Mouse (Mus musculus) heart, embryonic 11.5 days (tissue): ENCODE measurements around the gene Vamp3. TPM values are rescaled to one million over a fixed set of nuclear protein-coding genes. Genes with fewer than 3 reads are reported as not detected.

Experiments
- ATAC-seq: fragments of 200-750 bp; cut with Nextera tagmentation; replicated peaks from 2 replicates; pipeline ENCODE4 v1.8.0; 2017; ENCODE audit warnings: moderate library complexity; ENCODE audit not compliant: insufficient number of reproducible peaks, low FRiP score, low TSS enrichment
- H3K27ac ChIP-seq: fragments of 300-500 bp; sonication (generic); 2 replicates; pipeline ENCODE4 v1.5.1; 2014; ENCODE audit warnings: mild to moderate bottlenecking, low read depth, low read length
- H3K27me3 ChIP-seq: fragments of 300-500 bp; sonication (generic); 2 replicates; pipeline ENCODE4 v1.6.1; 2014; ENCODE audit warnings: mild to moderate bottlenecking, low read length, mixed read lengths; ENCODE audit not compliant: control insufficient read depth, insufficient read depth
- H3K36me3 ChIP-seq: fragments of 300-500 bp; sonication (generic); 2 replicates; pipeline ENCODE4 v1.6.1; 2014; ENCODE audit warnings: mild to moderate bottlenecking, low read length, moderate library complexity, mixed read lengths; ENCODE audit not compliant: control insufficient read depth, insufficient read depth
- H3K4me1 ChIP-seq: fragments of 300-500 bp; sonication (generic); 2 replicates; pipeline ENCODE4 v1.6.1; 2014; ENCODE audit warnings: low read length; ENCODE audit not compliant: control insufficient read depth, insufficient read depth
- H3K4me2 ChIP-seq: fragments of 300-500 bp; sonication (generic); 2 replicates; pipeline ENCODE4 v1.6.1; 2014; ENCODE audit warnings: mild to moderate bottlenecking, moderate library complexity
- H3K4me3 ChIP-seq: fragments of 300-500 bp; sonication (generic); 2 replicates; pipeline ENCODE4 v1.5.1; 2014; ENCODE audit warnings: low read depth, low read length
- H3K9ac ChIP-seq: fragments of 300-500 bp; sonication (generic); 2 replicates; pipeline ENCODE4 v1.6.1; 2014; ENCODE audit warnings: mild to moderate bottlenecking, low read depth, low read length, moderate library complexity
- H3K9me3 ChIP-seq: fragments of 300-500 bp; sonication (generic); replicated peaks from 2 replicates; pipeline ENCODE4 v1.6.1; 2016; ENCODE audit warnings: low read length; ENCODE audit not compliant: control insufficient read depth
- WGBS: fragments of 180-500 bp; shearing (Covaris S2); extraction: QIAGEN DNeasy Blood & Tissue Kit; methylation state at CpG from one replicate; pipeline ENCODE4 v1.1.7; 2014; ENCODE audit not compliant: insufficient replicate concordance; 5-methylcytosine and 5-hydroxymethylcytosine counted together
- polyA plus RNA-seq: library from polyadenylated mRNA; unstranded; fragments of >200 nt; fragmentation: Nextera tagmentation; extraction: Ambion mirVana; gene quantifications from 2 replicates; pipeline ENCODE4 v1.2.1, GENCODE M21; 2014

The Vamp3 gene
- polyA plus RNA-seq, 1 experiment from 2014 or later = 102 TPM

- Histone ChIP-seq H3K27ac (peak within 1 kb of the TSS; percentile 2), H3K4me1 (peaks cover 27% of the 10 kb centered on the region), H3K4me2 (no peak within 1 kb of the TSS), H3K36me3 (peaks cover 10% of the 10 kb centered on the region; the same call in 1 of the 2 replicates), H3K27me3 (no peaks in the 10 kb centered on the region), H3K9ac (no peak within 1 kb of the TSS), H3K9me3 (no peaks in the 10 kb centered on the region), H3K4me3 (no peak within 1 kb of the TSS)
- WGBS = 78% methylated on average over 7 of the region's 7 CpGs
- ATAC-seq = no peak
These were observed 31.5 kb upstream of the Vamp3 start, which contains the start of gene Gm13090 for GRCm38 (mm10) chr4:151089270-151089669. Gene Gm13090 (plus strand): TSS chr4:151089570.

- ATAC-seq = no peak
- no peak overlapping the region for H3K4me2 ChIP-seq
- WGBS = 84% methylated on average over 14 of the region's 14 CpGs
- peaks cover 29% of the 10 kb centered on the region for H3K4me1 ChIP-seq
- H3K9ac ChIP-seq = no peak overlapping the region
- H3K9me3 ChIP-seq = no peaks in the 10 kb centered on the region
- H3K27ac ChIP-seq = no peak overlapping the region; the same call in 1 of the 2 replicates
- peaks cover 10% of the 10 kb centered on the region; the same call in 1 of the 2 replicates for H3K36me3 ChIP-seq
- H3K27me3 ChIP-seq = no peaks in the 10 kb centered on the region
- H3K4me3 ChIP-seq = no peak overlapping the region
These were observed 31.1 kb upstream of the Vamp3 start for GRCm38 (mm10) chr4:151088819-151089218.

GRCm38 (mm10) chr4:151087358-151087757, 29.6 kb upstream of the Vamp3 start:
- peaks cover 35% of the 10 kb centered on the region for H3K4me1 ChIP-seq
- 75% methylated on average over 1 of the region's 1 CpGs for WGBS

GRCm38 (mm10) chr4:151083027-151083426, 25.3 kb upstream of the Vamp3 start:
- Histone ChIP-seq H3K27me3 (no peaks in the 10 kb centered on the region), H3K4me1 (peaks cover 17% of the 10 kb centered on the region), H3K9ac (no peak overlapping the region), H3K36me3 (peaks cover 15% of the 10 kb centered on the region; the same call in 1 of the 2 replicates), H3K4me2 (no peak overlapping the region), H3K4me3 (no peak overlapping the region), H3K9me3 (no peaks in the 10 kb centered on the region), H3K27ac (peak overlapping the region; percentile 50)
- 45% methylated on average over 5 of the region's 5 CpGs for WGBS
- ATAC-seq = no peak

More at GRCm38 (mm10) chr4:151087358-151087757, 29.6 kb upstream of the Vamp3 start:
- Histone ChIP-seq H3K27ac (no peak overlapping the region), H3K27me3 (no peaks in the 10 kb centered on the region), H3K9me3 (no peaks in the 10 kb centered on the region), H3K4me2 (no peak overlapping the region), H3K4me3 (no peak overlapping the region), H3K36me3 (peaks cover 10% of the 10 kb centered on the region; the same call in 1 of the 2 replicates), H3K9ac (no peak overlapping the region)
- ATAC-seq = no peak

- Histone ChIP-seq H3K4me1 (peaks cover 17% of the 10 kb centered on the region), H3K27me3 (no peaks in the 10 kb centered on the region), H3K27ac (no peak overlapping the region), H3K9me3 (no peaks in the 10 kb centered on the region), H3K4me2 (no peak overlapping the region), H3K4me3 (no peak overlapping the region), H3K9ac (no peak overlapping the region), H3K36me3 (peaks cover 14% of the 10 kb centered on the region)
- 86% methylated on average over 13 of the region's 13 CpGs for WGBS
- no peak for ATAC-seq
These were observed 24.2 kb upstream of the Vamp3 start for GRCm38 (mm10) chr4:151081977-151082376.

- no peak for ATAC-seq
- Histone ChIP-seq H3K4me2 (no peak overlapping the region), H3K4me1 (peaks cover 17% of the 10 kb centered on the region), H3K9ac (no peak overlapping the region), H3K36me3 (peaks cover 15% of the 10 kb centered on the region), H3K27ac (no peak overlapping the region), H3K9me3 (no peaks in the 10 kb centered on the region), H3K4me3 (no peak overlapping the region), H3K27me3 (no peaks in the 10 kb centered on the region)
- WGBS = 74% methylated on average over 2 of the region's 2 CpGs
These were observed 23.6 kb upstream of the Vamp3 start for GRCm38 (mm10) chr4:151081355-151081754.

GRCm38 (mm10) chr4:151074817-151075216, 17.1 kb upstream of the Vamp3 start:
- WGBS = 92% methylated on average over 15 of the region's 15 CpGs
- Histone ChIP-seq H3K9ac (no peak overlapping the region), H3K9me3 (no peaks in the 10 kb centered on the region), H3K4me3 (no peak overlapping the region), H3K27me3 (no peaks in the 10 kb centered on the region), H3K4me2 (no peak overlapping the region), H3K27ac (no peak overlapping the region), H3K36me3 (peaks cover 16% of the 10 kb centered on the region), H3K4me1 (no peaks in the 10 kb centered on the region)
- no peak for ATAC-seq

GRCm38 (mm10) chr4:151073108-151073744, 15.5 kb upstream of the Vamp3 start:
- H3K9me3 ChIP-seq = no peaks in the 10 kb centered on the region
- no peaks in the 10 kb centered on the region for H3K27me3 ChIP-seq
- no peak overlapping the region for H3K9ac ChIP-seq
- H3K4me3 ChIP-seq = no peak overlapping the region
- ATAC-seq = no peak
- WGBS = 50% methylated on average over 13 of the region's 13 CpGs
- no peak overlapping the region for H3K27ac ChIP-seq
- H3K4me2 ChIP-seq = no peak overlapping the region
- peaks cover 13% of the 10 kb centered on the region for H3K36me3 ChIP-seq
- no peaks in the 10 kb centered on the region for H3K4me1 ChIP-seq

GRCm38 (mm10) chr4:151070962-151071361, 13.2 kb upstream of the Vamp3 start:
- no peak overlapping the region for H3K9ac ChIP-seq
- WGBS = 72% methylated on average over 7 of the region's 7 CpGs
- no peaks in the 10 kb centered on the region for H3K9me3 ChIP-seq
- no peak overlapping the region for H3K4me2 ChIP-seq
- H3K36me3 ChIP-seq = 0 out of 2 replicates have a peak, but pooled peaks cover 2% of the 10 kb centered on the region
- no peak overlapping the region for H3K27ac ChIP-seq
- H3K4me1 ChIP-seq = no peaks in the 10 kb centered on the region
- H3K27me3 ChIP-seq = no peaks in the 10 kb centered on the region
- ATAC-seq = no peak
- no peak overlapping the region for H3K4me3 ChIP-seq
